Mouse (Mus musculus) G1E (cell line): ENCODE measurements around the gene Enpp3.

Experiments used
- CTCF ChIP-seq: IDR thresholded peaks from 2 replicates; pipeline ENCODE4 v1.5.1; 2012; ENCODE audit warnings: low read depth, low read length, inconsistent platforms, mixed read lengths
- GATA1 ChIP-seq: IDR thresholded peaks from 2 replicates; pipeline ENCODE4 v1.6.1; 2012; ENCODE audit warnings: borderline replicate concordance, low read length, inconsistent platforms, mixed read lengths

GRCm38 (mm10) chr10:24869760-24870290 is 27.2 kb upstream of the Enpp3 start, which contains the start of gene Med23:
- TF ChIP-seq CTCF, result peak; percentile 75; the same call in 1 of the 2 replicates
- TF ChIP-seq GATA1, result no peak
